Mouse (Mus musculus): ENCODE data around the gene P2rx7.
"Not testable (repeated sequence)": the region's sequence is repeated elsewhere in the genome, so short reads cannot be mapped to it uniquely, and the experiment has no call there.

P2rx7 gene

DNA sequence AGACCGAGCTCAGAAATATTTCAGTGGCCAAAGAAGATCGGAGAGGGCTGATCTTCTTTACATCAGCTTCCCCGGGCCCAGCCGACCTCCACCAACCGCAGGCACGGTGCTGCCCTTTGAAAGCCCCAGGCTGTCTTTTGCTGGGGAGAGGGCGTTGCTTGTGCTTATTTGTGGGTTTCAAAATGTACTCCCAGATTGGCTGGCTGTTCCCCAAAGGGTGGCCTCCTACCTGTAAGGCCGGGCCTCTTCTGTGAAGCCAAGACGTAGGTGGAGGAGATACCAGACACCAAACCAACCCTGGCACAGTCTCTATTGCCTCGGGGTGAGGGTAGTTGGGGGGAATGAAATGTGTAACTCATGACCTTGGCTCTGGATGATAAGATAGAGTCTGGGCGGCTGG is 2.3 kb downstream of the P2rx7 start:
- no peak for DNase-seq (ENCODE audit: low spot score)

DNA sequence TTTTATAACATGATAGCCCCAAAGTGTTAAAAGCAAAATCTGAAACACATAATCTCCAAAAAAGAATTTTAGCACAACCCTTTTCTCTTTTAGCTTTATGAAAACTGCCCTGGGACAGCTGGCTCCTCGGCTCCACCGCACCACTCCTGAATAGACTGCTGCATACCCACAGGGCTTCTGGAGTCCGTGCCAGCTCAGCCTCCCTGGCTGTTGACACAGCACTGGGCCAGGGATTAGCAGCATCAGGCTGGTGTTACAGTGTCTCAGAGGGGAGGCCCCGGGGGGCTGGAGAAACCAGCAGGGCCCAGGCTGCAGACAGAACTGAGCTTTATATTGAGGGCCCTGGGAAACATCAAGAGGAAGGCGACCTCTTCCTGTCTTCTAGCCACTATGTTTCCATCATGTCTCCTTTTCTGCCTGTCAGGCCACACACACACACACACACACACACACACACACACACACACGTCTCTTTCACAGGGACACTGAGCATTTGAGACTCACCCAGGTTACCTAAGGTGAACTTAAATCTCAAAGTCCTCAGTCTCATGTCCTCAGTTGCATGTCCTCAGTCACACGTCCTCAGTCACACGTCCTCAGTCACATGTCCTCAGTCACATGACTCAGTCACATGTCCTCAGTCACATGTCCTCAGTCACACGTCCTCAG is 3.7 kb downstream of the P2rx7 start:
- DNase-seq (ENCODE audit: low spot score), result no peak

DNA sequence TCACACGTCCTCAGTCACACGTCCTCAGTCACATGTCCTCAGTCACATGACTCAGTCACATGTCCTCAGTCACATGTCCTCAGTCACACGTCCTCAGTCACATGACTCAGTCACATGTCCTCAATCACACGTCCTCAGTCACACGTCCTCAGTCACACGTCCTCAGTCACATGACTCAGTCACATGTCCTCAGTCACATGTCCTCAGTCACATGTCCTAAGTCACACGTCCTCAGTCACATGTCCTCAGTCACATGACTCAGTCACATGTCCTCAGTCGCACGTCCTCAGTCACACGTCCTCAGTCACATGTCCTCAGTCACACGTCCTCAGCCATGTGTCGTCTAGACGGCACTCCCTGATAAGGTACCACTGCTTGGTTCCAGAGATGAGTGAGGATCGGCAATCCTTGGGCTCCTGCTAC is 4.3 kb downstream of the P2rx7 start:
- DNase-seq (ENCODE audit: low spot score), result not testable (repeated sequence)

DNA sequence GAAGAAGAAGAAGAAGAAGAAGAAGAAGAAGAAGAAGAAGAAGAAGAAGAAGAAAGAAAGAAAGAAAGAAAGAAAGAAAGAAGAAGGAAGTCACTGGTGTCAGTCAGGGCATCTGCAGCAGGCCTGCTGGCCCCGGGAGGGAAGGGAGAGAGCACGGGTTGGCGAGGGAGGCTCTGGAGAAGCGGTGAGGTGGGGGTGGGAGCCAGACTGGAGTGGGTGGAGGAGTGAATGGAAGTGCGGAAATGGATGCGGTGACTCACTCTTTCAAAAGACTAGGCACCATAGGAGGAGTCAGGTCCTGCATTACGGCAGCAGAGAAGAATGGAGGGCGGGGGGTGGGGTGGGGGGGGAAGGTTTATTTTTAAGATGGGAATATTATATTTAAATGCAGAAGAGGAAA is 5.6 kb downstream of the P2rx7 start:
- no peak for DNase-seq (ENCODE audit: low spot score)

DNA sequence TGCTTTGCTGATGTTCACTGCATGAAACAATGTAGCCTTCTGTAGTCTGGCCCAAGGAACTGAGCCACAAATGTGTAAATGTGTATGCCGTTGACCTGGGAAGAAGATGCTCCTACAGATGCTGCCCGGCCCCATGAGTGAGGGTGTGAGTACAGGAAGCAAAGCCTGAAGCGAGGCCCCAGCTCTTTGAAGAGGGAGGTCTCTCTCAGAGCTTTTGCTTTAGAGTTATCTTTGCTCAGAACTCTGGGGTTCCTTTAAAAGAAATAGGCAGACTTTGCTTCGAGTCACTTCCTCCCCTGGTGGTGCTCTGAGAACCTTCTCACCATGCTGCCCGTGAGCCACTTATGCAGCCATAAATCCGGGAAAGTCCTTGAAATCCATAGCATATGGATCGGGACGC is 6.4 kb downstream of the P2rx7 start:
- no peak for DNase-seq (ENCODE audit: low spot score)

DNA sequence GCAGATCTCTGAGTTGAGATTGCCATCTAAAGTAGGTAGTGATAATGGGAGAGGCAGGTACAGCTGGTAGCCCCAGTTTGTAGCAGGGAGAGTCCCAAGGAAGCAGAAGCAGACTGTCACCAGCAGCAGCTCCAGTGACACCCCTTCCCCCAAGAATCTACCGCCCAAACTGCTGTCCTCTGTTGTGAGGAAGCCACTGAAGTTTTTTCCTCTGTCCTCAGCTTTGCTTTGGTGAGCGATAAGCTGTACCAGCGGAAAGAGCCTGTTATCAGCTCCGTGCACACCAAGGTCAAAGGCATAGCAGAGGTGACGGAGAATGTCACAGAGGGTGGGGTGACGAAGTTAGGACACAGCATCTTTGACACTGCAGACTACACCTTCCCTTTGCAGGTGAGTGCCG is 8.8 kb downstream of the P2rx7 start:
- peak; percentile 21 for DNase-seq (ENCODE audit: low spot score)

DNA sequence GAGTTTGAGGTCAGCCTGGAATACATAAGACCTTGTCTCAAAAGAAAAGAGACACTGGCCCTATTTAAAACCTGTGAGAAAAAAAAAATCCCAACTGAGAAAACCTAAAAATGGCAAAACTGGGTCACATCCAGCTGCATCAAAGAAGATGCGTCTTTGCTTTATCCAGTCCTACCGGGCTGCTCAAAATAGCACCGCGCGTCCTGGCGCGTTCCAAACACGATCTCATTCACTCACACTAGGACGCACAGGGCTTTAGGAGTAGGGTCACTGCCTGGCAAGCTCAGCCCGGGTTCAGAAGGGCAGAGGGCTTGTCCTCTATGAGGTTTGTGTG is 9.4 kb downstream of the P2rx7 start:
- DNase-seq (ENCODE audit: low spot score), result peak; percentile 17

DNA sequence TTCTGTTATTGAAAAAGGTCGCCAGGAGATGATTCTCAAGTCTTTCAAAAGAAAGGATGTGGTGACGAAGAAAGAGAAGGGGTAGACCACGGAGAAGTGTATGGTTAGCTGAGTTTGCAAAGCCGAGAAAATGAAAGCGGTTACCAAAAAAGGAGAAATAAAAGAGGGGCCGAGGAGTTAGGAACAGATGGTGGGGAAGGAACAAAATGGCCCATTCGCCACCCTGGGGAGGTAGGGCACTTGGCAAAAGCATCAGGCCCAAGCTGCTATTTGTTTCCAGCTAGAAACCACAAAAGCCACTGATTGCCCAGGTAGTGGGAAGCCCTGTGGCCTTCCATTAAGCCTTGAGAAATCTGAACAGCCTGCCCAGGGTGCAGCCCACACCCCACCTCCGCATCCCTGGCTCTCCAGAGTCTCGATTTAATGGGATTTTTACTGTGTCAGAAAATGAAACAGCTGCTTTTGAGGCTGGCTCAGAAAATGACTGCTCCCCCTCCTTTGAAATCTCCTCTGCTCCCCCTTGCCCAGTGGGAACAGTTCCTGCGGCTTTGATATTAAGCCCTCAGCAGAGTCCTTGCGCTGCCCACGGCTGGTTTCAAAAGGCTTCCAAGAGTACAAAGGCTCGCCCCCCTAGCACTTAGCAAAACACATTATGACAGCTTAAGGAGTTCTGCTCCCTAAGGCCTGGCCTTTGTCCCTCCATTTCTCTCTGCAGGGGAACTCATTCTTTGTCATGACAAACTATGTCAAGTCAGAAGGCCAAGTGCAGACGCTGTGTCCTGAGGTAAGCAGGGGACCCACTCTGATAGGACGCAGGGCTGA is 9.9 kb downstream of the P2rx7 start:
- DNase-seq (ENCODE audit: low spot score), result no peak

DNA sequence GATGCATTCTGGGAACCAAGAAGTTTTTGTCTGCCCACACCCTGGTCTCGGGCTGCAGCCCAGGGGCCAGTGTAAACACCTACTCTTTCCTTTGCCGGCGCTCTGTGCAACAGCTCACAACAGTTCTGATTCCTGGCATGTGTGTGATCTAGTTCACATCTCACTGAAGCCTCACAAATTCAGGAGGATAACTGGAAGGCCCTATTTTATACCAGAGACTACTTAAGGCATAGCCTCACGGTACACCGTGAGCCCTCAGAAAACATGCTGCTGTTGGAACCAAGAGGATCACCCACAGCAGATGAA is 10.5 kb downstream of the P2rx7 start:
- DNase-seq (ENCODE audit: low spot score), result no peak

DNA sequence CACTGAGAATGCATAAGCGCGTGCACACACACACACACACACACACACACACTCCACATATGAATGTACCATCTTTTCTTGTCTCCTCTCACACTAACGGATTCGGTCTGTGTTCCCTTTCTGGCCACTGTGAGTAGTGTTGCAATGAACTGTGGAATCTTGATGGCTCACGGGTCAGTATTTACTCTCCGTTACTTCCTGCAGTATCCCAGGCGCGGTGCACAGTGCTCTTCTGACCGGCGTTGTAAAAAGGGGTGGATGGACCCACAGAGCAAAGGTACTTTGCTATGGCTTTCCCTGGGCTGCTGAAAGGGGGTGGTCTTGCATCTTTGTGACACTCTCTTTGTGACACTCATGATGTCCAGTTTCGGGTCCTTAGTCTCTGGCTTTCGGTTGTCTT is 13.1 kb downstream of the P2rx7 start:
- no peak for DNase-seq (ENCODE audit: low spot score)

DNA sequence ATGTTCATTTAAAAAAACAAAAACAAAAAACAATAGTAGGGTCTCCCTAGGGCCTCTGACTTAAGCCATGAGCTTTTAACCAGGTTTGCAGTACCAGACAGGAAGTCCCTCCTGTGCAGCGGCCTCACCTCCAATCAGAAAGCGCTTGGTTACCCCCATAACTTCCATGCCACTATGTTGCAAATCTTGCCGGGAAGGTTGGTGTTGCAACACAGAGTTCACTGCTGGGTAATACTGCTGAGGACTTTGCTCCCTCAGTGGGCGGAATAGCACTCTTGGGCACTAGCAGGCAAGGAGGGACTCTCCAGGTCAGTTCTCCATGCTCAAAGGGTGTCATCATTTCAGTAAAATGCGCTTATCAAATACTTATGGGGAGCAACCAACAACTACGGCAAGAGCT is 18.8 kb downstream of the P2rx7 start:
- DNase-seq (ENCODE audit: low spot score), result no peak

DNA sequence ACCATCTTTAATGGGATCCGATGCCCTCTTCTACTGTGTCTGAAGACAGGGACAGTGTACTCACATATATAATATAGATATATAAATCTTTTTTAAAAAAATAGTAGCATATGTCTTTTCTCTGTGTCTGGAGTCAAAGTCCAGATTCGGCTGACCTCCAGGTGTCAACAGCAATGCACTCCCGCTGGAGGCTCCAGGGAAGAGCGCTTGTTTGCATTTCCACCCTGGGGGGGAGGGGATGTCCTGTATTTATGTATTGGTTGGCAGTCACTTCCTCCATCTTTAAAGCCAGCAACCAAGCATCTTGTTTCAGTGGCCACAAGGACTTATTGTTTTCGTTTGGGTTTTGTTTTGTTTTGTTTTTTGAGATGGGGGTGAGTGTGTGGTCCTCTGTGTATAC is 21.3 kb downstream of the P2rx7 start:
- no peak for DNase-seq (ENCODE audit: low spot score)

DNA sequence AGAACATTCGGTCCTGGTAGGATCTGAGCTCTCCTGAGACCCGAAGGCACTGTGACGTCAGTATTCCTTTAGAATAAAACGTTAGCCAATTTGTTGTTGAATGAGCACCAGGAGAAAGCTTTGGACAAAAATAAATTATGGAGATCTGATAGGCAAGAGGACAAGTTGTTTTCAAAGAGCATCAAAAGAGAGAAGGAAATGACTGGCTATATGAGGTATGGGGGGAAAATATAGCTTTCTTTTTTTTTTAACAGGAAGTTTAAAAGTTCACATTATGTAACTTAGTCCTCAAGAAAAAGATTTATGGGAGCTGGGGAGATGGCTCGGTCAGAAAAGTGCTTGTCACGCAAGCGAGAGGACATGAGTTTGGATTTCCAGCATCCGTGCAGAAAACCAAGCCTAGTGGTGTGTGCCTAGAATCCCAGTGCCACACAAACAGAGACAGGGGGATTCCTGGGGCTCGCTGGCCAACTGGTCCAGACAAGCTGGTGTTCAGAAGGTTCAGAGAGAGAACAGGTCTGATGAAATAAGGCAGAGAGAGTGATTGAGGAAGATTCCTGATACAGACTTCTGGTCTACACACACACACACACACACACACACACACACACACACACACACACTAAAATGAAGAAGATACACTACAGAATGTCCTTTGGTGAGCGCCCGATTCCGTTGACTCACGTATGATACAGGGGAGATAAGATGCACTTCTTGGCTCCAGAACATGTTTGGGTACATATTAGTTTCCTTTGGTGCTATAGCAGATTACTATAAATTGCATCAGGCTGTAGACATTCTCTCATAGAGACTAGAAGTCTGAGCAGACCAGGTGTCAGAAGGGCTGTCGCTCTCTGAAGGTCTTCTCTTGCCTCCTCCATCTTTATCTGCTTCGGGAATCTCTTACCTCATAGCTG is 25.5 kb downstream of the P2rx7 start:
- no peak for DNase-seq (ENCODE audit: low spot score)

DNA sequence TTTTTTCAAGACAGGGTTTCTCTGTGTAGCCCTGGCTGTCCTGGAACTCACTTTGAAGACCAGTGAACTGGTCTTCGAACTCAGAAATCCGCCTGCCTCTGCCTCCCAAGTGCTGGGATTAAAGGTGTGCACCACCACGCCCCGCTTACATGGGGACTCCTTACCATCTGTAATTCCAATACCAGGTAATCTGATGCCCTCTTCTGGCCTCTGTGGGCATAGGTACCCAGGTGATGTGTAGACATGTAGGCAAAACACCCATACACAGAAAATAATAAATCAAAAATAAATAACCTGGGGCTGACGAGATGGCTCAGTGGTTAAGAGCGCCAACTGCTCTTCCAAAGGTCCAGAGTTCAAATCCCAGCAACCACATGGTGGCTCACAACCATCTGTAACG is 27.9 kb downstream of the P2rx7 start:
- DNase-seq (ENCODE audit: low spot score), result not testable (repeated sequence)

DNA sequence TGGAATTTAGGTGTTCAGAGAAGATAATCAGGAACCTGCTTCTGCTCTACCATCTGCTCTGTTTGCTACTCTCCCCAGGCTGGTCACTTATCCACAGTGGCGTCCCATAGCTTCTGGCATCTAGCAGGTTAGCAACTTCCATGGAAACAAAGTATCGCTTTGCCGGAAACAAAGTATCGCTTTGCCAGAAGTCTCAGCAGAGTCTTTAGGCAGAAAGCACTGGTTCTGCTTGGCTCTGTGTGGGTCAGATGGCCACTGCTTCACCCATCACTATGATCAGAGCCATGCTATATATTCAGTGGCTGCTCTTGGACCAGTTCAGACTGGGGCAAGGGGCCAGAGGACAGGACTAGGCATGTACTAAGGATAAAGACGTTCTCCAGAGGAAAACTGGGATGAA is 28.6 kb downstream of the P2rx7 start:
- no peak for DNase-seq (ENCODE audit: low spot score)

DNA sequence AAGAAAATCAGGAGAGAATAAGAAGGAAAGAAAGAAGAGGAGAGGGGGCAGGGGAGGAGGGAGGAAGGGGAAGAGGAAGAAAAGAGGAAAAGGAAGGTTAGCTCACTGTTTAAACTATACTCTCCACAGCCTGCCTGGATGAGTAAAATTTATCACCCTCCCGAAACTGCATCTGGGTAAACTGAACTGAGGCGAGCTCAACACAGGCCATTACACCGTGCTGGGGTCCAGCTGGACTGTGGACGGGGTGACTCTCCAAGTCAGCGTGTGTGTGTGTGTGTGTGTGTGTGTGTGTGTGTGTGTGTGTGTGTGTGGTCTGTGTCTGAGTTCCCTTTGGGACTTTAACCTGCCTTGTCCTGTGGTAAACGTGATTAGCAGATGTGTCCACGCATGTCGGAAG is 32.3 kb downstream of the P2rx7 start:
- DNase-seq (ENCODE audit: low spot score), result no peak

DNA sequence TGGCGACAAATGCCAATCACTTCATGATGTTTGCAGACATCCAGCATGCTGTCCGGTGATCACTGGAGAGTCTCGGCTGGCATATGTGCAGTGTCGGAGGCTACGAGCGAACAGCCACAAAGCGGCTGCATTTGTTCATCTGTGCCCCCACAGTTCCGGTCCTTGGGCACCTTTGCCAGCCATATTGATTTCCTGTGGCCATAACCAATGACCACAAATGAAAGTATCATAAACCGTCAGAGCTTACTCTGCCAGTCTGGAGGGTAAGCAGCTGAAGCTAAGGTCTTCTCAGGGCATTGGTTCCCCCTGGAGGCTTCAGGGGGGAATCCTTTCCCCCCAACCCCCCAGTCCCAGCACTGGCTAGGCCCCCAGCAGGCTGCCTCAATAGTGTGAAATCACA is 34.3 kb downstream of the P2rx7 start:
- no peak for DNase-seq (ENCODE audit: low spot score)

DNA sequence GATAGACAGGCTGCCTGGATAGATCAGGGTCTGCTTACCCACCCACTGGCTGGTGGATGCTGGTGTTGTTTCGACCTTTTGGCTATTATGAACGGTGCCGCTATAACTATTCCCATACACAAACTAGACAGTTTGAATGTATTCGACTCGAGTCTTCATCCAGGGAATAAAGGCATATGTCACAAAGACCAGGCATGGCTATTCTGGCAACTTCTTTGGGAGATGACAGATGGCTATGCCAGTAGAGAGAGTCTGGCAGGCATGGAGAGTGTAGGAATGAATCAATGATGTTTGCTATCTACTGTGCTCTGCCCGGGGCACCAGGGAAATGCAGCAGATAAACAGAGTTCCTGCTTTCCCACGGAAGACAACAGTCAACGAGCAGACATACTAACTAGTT is 36.2 kb downstream of the P2rx7 start:
- no peak for DNase-seq (ENCODE audit: low spot score)

DNA sequence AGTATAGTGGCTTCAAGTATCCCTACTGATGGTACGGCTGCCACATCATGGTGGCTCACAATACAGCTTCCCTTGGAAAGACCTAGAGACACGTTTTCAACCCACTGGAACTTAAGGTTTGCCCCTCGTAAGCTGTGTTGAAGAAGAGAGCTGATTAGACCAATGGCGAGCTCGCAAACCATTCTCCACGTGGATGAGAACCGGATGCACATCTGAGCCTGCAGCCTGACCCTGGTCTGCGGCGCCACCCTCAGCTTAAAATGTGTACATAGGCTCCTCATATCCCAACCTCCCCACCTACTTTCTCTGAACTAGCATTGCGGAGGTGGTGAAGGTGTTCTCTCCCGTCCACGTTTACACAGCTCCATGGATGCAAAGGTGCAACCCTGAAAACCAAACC is 37.6 kb downstream of the P2rx7 start:
- DNase-seq (ENCODE audit: low spot score), result no peak

DNA sequence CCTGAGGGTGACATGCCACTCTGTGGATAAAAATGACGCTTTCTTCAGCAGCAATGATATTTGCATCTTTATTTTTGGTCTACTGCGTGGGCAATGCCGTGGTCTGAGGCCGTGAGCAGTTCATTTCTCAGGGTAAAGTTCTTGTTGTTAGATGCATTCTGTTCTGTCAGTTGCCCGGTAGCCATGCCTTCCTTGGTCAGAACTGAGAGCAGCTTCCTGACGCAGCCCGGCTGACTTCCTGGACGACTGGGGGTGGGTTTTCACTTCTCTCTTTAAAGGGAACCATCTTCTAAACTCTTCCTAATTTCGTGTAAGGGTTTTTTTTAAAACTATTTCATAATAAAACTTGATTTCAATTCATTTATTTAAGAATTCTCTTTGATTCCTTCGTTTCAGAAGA is 40.2 kb downstream of the P2rx7 start:
- no peak for DNase-seq (ENCODE audit: low spot score)

DNA sequence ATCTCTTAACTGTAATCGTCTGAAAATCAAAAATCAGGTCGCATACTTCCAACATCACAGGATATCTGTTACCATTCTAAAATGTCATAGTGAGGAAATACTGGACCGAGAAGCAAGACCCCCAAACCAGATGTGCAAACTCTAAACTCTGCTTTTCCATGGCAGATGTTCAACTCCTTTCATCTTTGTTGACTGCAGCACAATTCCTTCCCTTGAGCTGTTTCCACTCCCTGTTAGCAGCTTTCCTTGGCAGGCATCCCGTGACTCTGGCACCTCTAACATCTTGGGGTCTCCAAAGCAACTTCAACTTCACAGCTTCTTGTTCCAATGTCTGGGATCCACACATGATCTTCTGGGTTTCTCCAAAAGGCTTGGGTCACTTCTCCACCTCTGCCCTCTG is 43.7 kb downstream of the P2rx7 start:
- no peak for DNase-seq (ENCODE audit: low spot score)

DNA sequence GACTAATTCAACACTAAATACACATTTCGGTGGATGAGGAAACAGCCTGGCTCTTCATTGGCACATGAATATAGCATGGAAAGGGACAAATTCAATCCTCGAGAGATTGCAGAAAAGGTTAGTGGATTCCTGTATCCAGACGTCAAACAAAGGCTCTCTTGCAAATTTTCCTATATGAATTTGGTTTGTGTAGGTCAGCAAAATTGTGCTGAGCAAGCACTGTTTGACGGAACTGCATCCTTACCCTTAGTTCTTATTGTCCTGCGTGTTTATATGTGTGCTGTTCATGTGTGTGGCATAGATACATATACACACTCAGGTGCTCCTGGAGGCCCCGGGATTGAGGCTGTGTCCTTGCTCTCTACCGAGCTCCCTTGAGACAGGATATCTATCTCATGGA is 45.4 kb downstream of the P2rx7 start:
- no peak for DNase-seq (ENCODE audit: low spot score)

DNA sequence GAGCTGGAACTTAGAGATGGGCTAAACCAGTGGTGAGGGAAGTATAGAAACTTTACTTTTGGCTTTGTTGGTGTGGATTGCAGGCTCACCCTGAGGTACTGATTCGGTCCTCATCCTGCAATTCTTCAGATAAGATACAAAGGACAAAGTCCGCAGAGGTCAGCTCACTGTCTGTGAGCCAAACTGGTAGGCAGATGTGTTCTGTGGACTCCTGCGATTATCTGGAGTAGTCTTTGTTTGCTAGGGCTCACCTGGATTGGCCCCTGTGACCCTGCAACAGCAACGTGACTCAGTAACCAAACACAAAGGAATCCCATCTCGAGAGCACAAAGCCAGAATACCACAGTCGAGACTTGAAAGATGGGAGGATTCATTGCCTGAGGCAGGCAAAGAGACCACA is 46.8 kb downstream of the P2rx7 start:
- no peak for DNase-seq (ENCODE audit: low spot score)
